Mouse (Mus musculus) megakaryocyte, embryonic 14.5 days (primary cell): ENCODE measurements around the gene Fam155a.

ENCODE experiments used
- FLI1 ChIP-seq: IDR thresholded peaks from 2 replicates; pipeline ENCODE4 v1.6.1; 2012; ENCODE audit warnings: low read length, inconsistent platforms, mixed read lengths
- GATA1 ChIP-seq: IDR thresholded peaks from 3 replicates; pipeline ENCODE4 v1.6.1; 2012; ENCODE audit warnings: mixed read lengths, low read length, inconsistent platforms, borderline replicate concordance

GRCm38 (mm10) chr8:9367721-9368120, 403.2 kb downstream of the Fam155a start:
- TF ChIP-seq GATA1 (no peak), FLI1 (no peak)
